Mouse (Mus musculus): Measurements from ENCODE around the gene Themis.

GRCm38 (mm10) chr10:28694981-28695380 is 26.8 kb downstream of the Themis start:
- TF ChIP-seq TAL1 (IDR thresholded peaks at IDR 0.05; ENCODE audit: low read length) (no peak), GATA1 (IDR thresholded peaks at IDR 0.05; ENCODE audit: low read length) (no peak)

Measured in erythroblast, embryonic 14.5 days (primary cell).